Mouse (Mus musculus) cerebellum, adult 2 months (tissue): ENCODE measurements around the gene Foxo6. TPM values are rescaled to one million over a fixed set of nuclear protein-coding genes. Genes with fewer than 3 reads are reported as not detected.
A peak's percentile ranks its signal among the peaks of the same experiment; 100 is the strongest.

Experiments
- DNase-seq, 2 experiments: peaks; one replicate each; pipeline ENCODE4 v3.0.0; 2021
- H3K27ac ChIP-seq: fragments of 200-500 bp; 2 replicates; pipeline ENCODE4 v1.5.1; 2012; ENCODE audit warnings: low read length, control low read depth, inconsistent platforms; ENCODE audit not compliant: insufficient read depth
- H3K27me3 ChIP-seq: fragments of 200-500 bp; 2 replicates; pipeline ENCODE4 v1.6.1; 2012; ENCODE audit warnings: inconsistent platforms, mild to moderate bottlenecking, low read length, moderate library complexity; ENCODE audit not compliant: control insufficient read depth, insufficient read depth
- H3K4me1 ChIP-seq: fragments of 200-500 bp; 2 replicates; pipeline ENCODE4 v1.6.1; 2011; ENCODE audit warnings: low read length; ENCODE audit not compliant: control insufficient read depth, insufficient read depth
- H3K4me3 ChIP-seq: fragments of 200-500 bp; replicated peaks from 2 replicates; pipeline ENCODE3; 2011; ENCODE audit warnings: mild to moderate bottlenecking, low read depth, low read length, control low read depth; ENCODE audit not compliant: insufficient read depth
- CTCF ChIP-seq: fragments of 200-500 bp; IDR thresholded peaks from 2 replicates; pipeline ENCODE4 v1.5.1; 2011; ENCODE audit warnings: low read depth, mild to moderate bottlenecking, control low read depth, low read length, moderate library complexity, borderline replicate concordance; ENCODE audit not compliant: insufficient read depth
- POLR2A ChIP-seq: fragments of 200-500 bp; IDR thresholded peaks from 2 replicates; pipeline ENCODE4 v1.6.1; 2011; ENCODE audit warnings: low read length, control low read depth, borderline replicate concordance; ENCODE audit not compliant: insufficient read depth
- WGBS: fragments of 180-500 bp; shearing (Covaris S2); methylation state at CpG from one replicate; pipeline ENCODE4 v1.1.7; 2018; 5-methylcytosine and 5-hydroxymethylcytosine counted together
- polyA plus RNA-seq: library from polyadenylated mRNA; depleted of rRNA; stranded (reverse); fragments of >200 nt; gene quantifications from 2 replicates; pipeline ENCODE4 v1.2.3, GENCODE M21; 2012; rRNA removed

The Foxo6 gene
- polyA plus RNA-seq, 1 experiment: 2.0 TPM

DNA sequence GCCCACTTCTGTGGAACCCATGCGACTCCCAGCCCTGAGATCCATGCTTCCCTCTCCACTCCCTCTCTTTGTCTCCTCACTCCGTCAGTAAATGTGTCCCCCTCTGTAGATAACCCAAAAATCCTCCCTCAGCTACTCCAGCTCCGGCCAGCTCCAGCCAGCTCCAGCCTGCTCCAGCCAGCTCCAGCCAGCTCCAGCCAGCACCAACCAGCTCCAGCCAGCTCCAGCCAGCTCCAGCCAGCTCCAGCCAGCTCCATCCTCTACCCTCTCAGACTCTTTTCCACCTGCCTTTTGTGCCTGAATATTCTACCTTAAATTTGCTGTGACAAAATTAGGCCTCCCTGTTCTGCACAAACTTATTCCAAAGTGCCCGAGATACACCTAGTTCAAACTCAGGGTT lies 60.5 kb downstream of the Foxo6 start:
- Histone ChIP-seq H3K27ac (no peak overlapping the region), H3K27me3 (no peaks in the 10 kb centered on the region), H3K4me1 (peaks cover 28% of the 10 kb centered on the region), H3K4me3 (no peak overlapping the region)
- 83% methylated on average over 4 of the region's 4 CpGs for WGBS
- TF ChIP-seq CTCF: no peak
- TF ChIP-seq POLR2A: no peak
- no peak for DNase-seq

DNA sequence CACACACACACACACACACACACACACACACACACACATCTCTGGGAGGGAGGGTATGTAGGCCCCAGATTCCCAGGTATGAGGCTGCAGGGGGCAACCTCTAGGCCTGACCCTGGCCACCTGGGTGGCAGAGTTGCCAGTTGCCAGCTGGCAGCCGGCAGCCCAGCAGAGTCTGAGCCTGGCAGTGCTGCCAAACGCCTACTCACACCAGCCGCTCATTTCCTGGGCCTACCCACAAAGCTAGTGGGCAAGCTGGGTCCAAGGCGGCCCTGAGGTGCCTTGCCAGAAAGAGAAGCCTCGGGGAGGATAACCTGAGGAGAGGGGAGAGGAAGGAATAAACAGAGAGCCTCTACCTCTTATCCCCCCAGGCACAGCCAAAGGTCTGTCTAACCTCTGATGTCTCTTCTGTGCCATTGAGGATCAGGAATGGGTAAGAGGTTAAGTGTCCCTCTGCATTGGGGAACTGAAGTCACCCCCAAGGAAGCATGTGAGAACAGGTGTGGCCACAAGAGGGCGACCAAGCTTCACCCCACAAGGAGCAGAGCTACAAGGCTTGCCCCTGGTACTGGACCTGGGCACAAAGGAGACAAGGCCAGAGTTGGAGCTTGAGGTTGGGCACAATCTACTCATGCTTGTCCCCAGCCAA lies 61.9 kb downstream of the Foxo6 start:
- WGBS: 6% methylated on average over 6 of the region's 6 CpGs
- H3K27ac ChIP-seq: no peak overlapping the region
- no peaks in the 10 kb centered on the region for H3K27me3 ChIP-seq

DNA sequence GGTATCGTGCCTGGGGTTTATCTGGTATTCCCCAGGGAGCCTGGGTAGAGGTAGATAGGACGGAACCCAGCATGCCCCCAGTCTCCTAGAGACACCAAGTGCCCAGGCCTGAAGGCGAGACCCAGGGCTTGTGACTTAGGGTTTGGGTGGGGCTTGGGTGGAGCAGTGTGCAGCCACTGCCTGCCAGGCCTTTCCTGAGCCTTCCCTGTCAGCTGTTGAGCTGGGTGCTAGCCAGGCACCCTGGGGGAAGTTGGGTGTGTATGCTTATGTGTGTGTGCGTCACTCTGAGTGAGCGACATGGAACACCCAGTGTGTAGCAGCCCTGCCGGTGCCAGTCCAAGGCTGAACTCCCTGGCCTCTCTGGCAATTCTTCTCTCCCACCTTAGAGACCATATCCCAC lies 63.3 kb downstream of the Foxo6 start:
- TF ChIP-seq CTCF: no peak
- no peak for TF ChIP-seq POLR2A
- no peak overlapping the region for H3K27ac ChIP-seq
- no peak overlapping the region for H3K4me3 ChIP-seq
- DNase-seq: peak; percentile 43 to 51
- peaks cover 28% of the 10 kb centered on the region for H3K4me1 ChIP-seq
- no peaks in the 10 kb centered on the region for H3K27me3 ChIP-seq
- WGBS: 60% methylated on average over 6 of the region's 6 CpGs

More for the DNA sequence above, 61.9 kb downstream of the Foxo6 start:
- Histone ChIP-seq H3K4me1 (peaks cover 28% of the 10 kb centered on the region), H3K4me3 (no peak overlapping the region)
- TF ChIP-seq POLR2A (no peak), CTCF (peak; percentile 96)
- peak; percentile 89 for DNase-seq

DNA sequence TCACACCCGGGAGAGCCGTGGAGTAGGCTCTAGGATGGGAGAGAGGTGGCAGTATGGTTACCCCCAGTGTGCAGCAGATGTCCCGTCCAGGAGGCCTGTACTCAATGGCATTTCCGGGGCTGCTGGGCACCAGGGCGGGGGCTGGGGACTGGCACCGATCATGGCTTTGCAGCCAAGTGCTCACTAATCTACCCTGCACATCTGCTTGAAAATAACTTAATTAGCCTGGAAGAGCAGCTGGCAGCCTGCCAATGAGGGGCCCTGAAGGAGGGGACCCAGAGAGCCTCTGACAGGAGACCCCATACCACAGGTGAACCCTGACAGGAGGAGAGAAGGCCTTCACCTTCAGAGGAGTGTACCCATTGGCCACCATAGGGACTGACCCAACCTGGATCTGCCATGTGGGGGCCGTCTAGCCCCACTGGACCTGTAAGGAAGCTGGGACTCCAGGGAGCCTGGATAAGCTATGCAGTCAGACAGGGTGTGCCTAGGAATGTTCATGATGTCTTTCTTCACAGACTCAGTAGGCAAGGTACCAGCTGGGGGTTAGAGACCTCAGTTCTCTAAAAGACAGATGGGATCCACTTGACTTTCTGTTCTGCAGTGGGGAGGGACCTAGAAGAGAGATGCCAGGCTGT lies 63.9 kb downstream of the Foxo6 start:
- no peaks in the 10 kb centered on the region for H3K27me3 ChIP-seq
- DNase-seq: no peak
- 74% methylated on average over 7 of the region's 7 CpGs for WGBS
- no peak for TF ChIP-seq CTCF
- no peak for TF ChIP-seq POLR2A
- H3K4me3 ChIP-seq: no peak overlapping the region
- H3K27ac ChIP-seq: no peak overlapping the region
- H3K4me1 ChIP-seq: peaks cover 28% of the 10 kb centered on the region

DNA sequence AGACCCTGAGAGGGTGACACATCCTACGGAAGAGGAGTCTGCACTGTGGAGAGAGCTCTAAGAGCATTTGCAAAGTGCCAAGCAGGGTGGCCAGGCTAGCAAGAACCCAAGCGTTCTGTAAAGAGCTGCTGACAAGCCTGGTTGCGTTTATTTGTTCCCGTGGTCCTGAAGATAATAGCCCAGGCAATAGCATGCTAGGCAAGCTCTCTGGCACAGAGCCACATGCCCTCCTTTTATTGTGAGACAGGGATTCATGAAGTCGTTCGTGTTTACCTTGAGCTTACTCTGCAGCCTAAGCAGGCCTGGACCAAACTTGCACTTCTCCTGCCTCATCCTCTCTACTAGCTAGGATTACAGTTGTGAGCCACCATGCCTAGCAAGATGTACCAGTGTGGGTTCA lies 65.4 kb downstream of the Foxo6 start:
- H3K27ac ChIP-seq: no peak overlapping the region
- H3K4me3 ChIP-seq: no peak overlapping the region
- 84% methylated on average over 6 of the region's 6 CpGs for WGBS
- TF ChIP-seq CTCF (no peak), POLR2A (no peak)
- H3K4me1 ChIP-seq: peaks cover 20% of the 10 kb centered on the region
- DNase-seq: no peak
- no peaks in the 10 kb centered on the region for H3K27me3 ChIP-seq

DNA sequence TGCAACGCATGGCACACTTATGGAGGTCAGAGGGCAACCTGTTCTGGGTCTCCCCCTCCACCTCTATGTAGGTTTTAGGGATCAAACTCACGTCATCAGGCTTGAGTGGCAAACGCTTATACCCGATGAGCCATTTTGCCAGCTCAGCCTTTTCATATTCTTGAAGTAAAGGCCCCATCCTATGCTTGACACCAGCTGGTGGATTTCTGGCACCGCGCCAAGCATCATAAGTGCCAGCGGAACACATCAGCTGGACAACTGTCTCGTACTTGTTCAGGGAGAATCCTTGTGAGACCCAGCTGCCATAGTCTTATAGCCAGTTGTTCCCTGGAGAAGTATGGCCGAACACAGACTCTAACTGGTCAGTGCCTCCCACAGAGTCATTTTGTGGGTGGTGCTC lies 68.3 kb downstream of the Foxo6 start:
- Histone ChIP-seq H3K27ac (no peak overlapping the region), H3K27me3 (no peaks in the 10 kb centered on the region), H3K4me1 (peaks cover 3% of the 10 kb centered on the region), H3K4me3 (no peak overlapping the region)
- 51% methylated on average over 9 of the region's 9 CpGs for WGBS
- TF ChIP-seq CTCF (no peak), POLR2A (no peak)
- DNase-seq: no peak

Other genes starting within 250 kb of the Foxo6 start
- not detected in 2 replicates for gene AL607142.1, start 222.4 kb downstream of the Foxo6 start, polyA plus RNA-seq
- 0.11 TPM in 1 of 2 replicates, not detected in the other for gene Edn2, start 126.1 kb downstream of the Foxo6 start, polyA plus RNA-seq
- 80.1 and 84.8 TPM in 2 replicates for gene Scmh1, start 117.9 kb upstream of the Foxo6 start, polyA plus RNA-seq
- gene Slfnl1, start 244.9 kb upstream of the Foxo6 start, polyA plus RNA-seq: 0.25 and 0.31 TPM in 2 replicates